Comparison of ENCODE assay signal across 8 mouse cellular contexts in the genomic region with DNA sequence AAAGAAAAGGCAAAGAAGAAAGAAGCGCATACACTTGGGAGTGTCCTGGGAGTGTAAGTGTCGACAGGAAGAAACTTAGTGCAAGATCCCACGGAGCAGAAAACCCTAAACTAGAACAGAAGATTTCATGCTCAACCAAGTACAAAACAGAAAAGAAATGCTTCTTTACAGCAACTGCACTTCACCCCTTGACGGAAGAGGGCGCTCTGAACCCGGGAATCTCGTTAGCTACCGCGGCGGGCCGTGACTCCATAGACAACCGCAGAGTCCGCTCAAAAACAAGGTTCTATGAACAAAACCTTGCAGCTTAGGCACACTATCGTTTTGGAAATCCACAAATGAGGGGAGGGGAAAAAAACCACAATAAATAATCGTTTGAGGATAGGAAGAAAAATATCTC.
DNase-seq lines count a peak whose midpoint lies in the region; ATAC-seq lines count a peak whose summit lies in the region.

No protein-coding gene starts in this region.

- H3K4me1 ChIP-seq in embryonic facial prominence, embryonic 11.5 days (ENCODE audit: control insufficient read depth, insufficient read depth, low read length), result no peaks in the 10 kb centered on the region
- H3K4me1 ChIP-seq in heart, embryonic 16.5 days (ENCODE audit: control insufficient read depth, insufficient read depth, low read length), result peaks cover 24% of the 10 kb centered on the region
- peaks cover 27% of the 10 kb centered on the region for H3K4me1 ChIP-seq in lung, embryonic 16.5 days (replicated peaks; ENCODE audit: control insufficient read depth, insufficient read depth, low read length)

- H3K27me3 ChIP-seq in embryonic facial prominence, embryonic 11.5 days (ENCODE audit: control insufficient read depth, insufficient read depth, low read length), result no peaks in the 10 kb centered on the region
- H3K27me3 ChIP-seq in heart, embryonic 16.5 days (ENCODE audit: control insufficient read depth, insufficient read depth, low read length), result no peaks in the 10 kb centered on the region
- H3K27me3 ChIP-seq in lung, embryonic 16.5 days (ENCODE audit: control insufficient read depth, insufficient read depth, low read depth, low read length), result no peaks in the 10 kb centered on the region

- peak; percentile 89 for ATAC-seq in CD4-positive, CD25-positive, alpha-beta regulatory T cell, adult 4 months
- ATAC-seq in embryonic facial prominence, embryonic 11.5 days (replicated peaks; ENCODE audit: insufficient number of reproducible peaks, low FRiP score, low TSS enrichment, low read depth), result no peak
- ATAC-seq in heart, embryonic 16.5 days (replicated peaks; ENCODE audit: extremely low read depth, insufficient read depth, low FRiP score), result no peak
- no peak; the same call in 1 of the 2 replicates for ATAC-seq in lung, embryonic 16.5 days (ENCODE audit: low read depth)

- WGBS in embryonic facial prominence, embryonic 11.5 days, result 2% methylated on average over 15 of the region's 15 CpGs
- WGBS in heart, embryonic 16.5 days, result 4% methylated on average over 15 of the region's 15 CpGs
- WGBS in lung, embryonic 16.5 days, result 4% methylated on average over 15 of the region's 15 CpGs

- H3K9me3 ChIP-seq in embryonic facial prominence, embryonic 11.5 days (replicated peaks; ENCODE audit: control insufficient read depth, low read length), result no peaks in the 10 kb centered on the region
- no peaks in the 10 kb centered on the region for H3K9me3 ChIP-seq in heart, embryonic 16.5 days (replicated peaks; ENCODE audit: control insufficient read depth, low read length)
- no peaks in the 10 kb centered on the region for H3K9me3 ChIP-seq in lung, embryonic 16.5 days (ENCODE audit: control insufficient read depth, low read length)

- no peak overlapping the region; the same call in 1 of the 2 replicates for H3K9ac ChIP-seq in embryonic facial prominence, embryonic 11.5 days (replicated peaks; ENCODE audit: low read length)
- H3K9ac ChIP-seq in heart, embryonic 16.5 days (ENCODE audit: low read length), result peak overlapping the region; percentile 46; the same call in 1 of the 2 replicates
- H3K9ac ChIP-seq in lung, embryonic 16.5 days (ENCODE audit: low read length), result 0 out of 2 replicates have a peak overlapping the region, but pooled peaks have one; percentile 8

- peak; percentile 89 for DNase-seq in adrenal gland, postnatal 14 days
- DNase-seq in embryonic facial prominence, embryonic 11.5 days (ENCODE audit: low spot score), result peak; percentile 88
- peak; percentile 51 to 79 for DNase-seq in layer of hippocampus, adult 8-10 months (ENCODE audit: low spot score in 2 of 2)
- DNase-seq in ovary, postnatal 36 days (ENCODE audit: low spot score), result peak; percentile 77
- DNase-seq in thymus, postnatal 25 days, result peak; percentile 82

- no peak overlapping the region for H3K27ac ChIP-seq in embryonic facial prominence, embryonic 11.5 days (replicated peaks; ENCODE audit: low read depth, low read length)
- H3K27ac ChIP-seq in heart, embryonic 16.5 days (ENCODE audit: low read length), result no peak overlapping the region
- no peak overlapping the region for H3K27ac ChIP-seq in lung, embryonic 16.5 days (ENCODE audit: low read length)

- H3K4me2 ChIP-seq in embryonic facial prominence, embryonic 11.5 days (ENCODE audit: low read depth, low read length), result no peak overlapping the region
- H3K4me2 ChIP-seq in heart, embryonic 16.5 days (ENCODE audit: low read depth, low read length), result peak overlapping the region; percentile 53
- peak overlapping the region; percentile 32; the same call in 1 of the 2 replicates for H3K4me2 ChIP-seq in lung, embryonic 16.5 days (ENCODE audit: low read depth, low read length)

- H3K4me3 ChIP-seq in embryonic facial prominence, embryonic 11.5 days (ENCODE audit: low read depth, low read length), result no peak overlapping the region
- H3K4me3 ChIP-seq in heart, embryonic 16.5 days (ENCODE audit: low read length), result no peak overlapping the region
- no peak overlapping the region for H3K4me3 ChIP-seq in lung, embryonic 16.5 days (ENCODE audit: low read length)

- H3K36me3 ChIP-seq in embryonic facial prominence, embryonic 11.5 days (replicated peaks; ENCODE audit: control insufficient read depth, insufficient read depth, low read depth, low read length), result no peaks in the 10 kb centered on the region
- no peaks in the 10 kb centered on the region for H3K36me3 ChIP-seq in heart, embryonic 16.5 days (ENCODE audit: control insufficient read depth, insufficient read depth)
- no peaks in the 10 kb centered on the region for H3K36me3 ChIP-seq in lung, embryonic 16.5 days (ENCODE audit: control insufficient read depth, insufficient read depth, low read length)
